Comparison of ENCODE assay signal across 22 mouse cellular contexts in genomic region chr6:59303031-59303430, GRCm38 (mm10).
DNase-seq lines count a peak whose midpoint lies in the region; ATAC-seq and TF ChIP-seq lines count a peak whose summit lies in the region.
"Had no signal": no experiment of that assay in that cellular context is flagged by ENCODE, and none has a peak within 500 bp of the region (broad histone marks: within the 10 kb centered on the region; RNA-seq: fewer than 3 reads in every experiment).

No protein-coding gene starts in this region.

- no peak overlapping the region for H3ac ChIP-seq in C2C12 (ENCODE audit: control insufficient read depth, insufficient read length, low read depth)

- H3K27ac ChIP-seq in heart, adult 2 months, result no peak overlapping the region
- H3K27ac ChIP-seq in embryonic fibroblast, embryonic 13.5 days (ENCODE audit: insufficient read depth, low read length), result peak overlapping the region; percentile 91
- H3K27ac ChIP-seq: forebrain, embryonic 15.5 days; hindbrain, embryonic 10.5 days; liver, embryonic 13.5 days; lung, embryonic 15.5 days; midbrain, embryonic 12.5 days; stomach, postnatal 0 days had no signal

- POLR2A ChIA-PET in Patski (lab: Charles Lee), result no interaction called here

- 30% methylated on average over 1 of the region's 1 CpGs for WGBS in heart, adult 2 months

- no peak for TF ChIP-seq CTCF in heart, adult 2 months (IDR thresholded peaks at IDR 0.05)
- TF ChIP-seq CTCF in C2C12 (IDR thresholded peaks at IDR 0.05; ENCODE audit: control insufficient read depth, insufficient read depth, insufficient read length), result no peak
- no peak for TF ChIP-seq CTCF in Patski (IDR thresholded peaks at IDR 0.05)
- TF ChIP-seq CTCF in embryonic fibroblast, embryonic 13.5 days (IDR thresholded peaks at IDR 0.05; ENCODE audit: borderline replicate concordance, insufficient read depth, low read length), result no peak

- no peak overlapping the region for H3K4me3 ChIP-seq in heart, adult 2 months
- H3K4me3 ChIP-seq in C2C12 (ENCODE audit: insufficient read depth, poor library complexity, severe bottlenecking), result no peak overlapping the region
- no peak overlapping the region for H3K4me3 ChIP-seq in embryonic fibroblast, embryonic 13.5 days (ENCODE audit: insufficient read depth, low read length)
- H3K4me3 ChIP-seq: erythroblast, embryonic 14.5 days; forebrain, embryonic 15.5 days; hindbrain, embryonic 10.5 days; liver, embryonic 13.5 days; lung, embryonic 15.5 days; midbrain, embryonic 12.5 days had no signal

- no peak for TF ChIP-seq POLR2A in heart, adult 2 months (IDR thresholded peaks at IDR 0.05; ENCODE audit: insufficient read depth, low read depth, low read length)
- no peak for TF ChIP-seq POLR2A in embryonic fibroblast, embryonic 13.5 days (IDR thresholded peaks at IDR 0.05; ENCODE audit: low read depth, low read length)

- ATAC-seq in Patski, result peak; percentile 99
- ATAC-seq: forebrain, embryonic 15.5 days; inflammation-experienced regulatory T-cells, adult 6 months had no signal

- peak; percentile 16 for DNase-seq in heart, adult 8-10 months (ENCODE audit: low spot score)
- no peak for DNase-seq in heart, adult 2 months
- DNase-seq in Patski (ENCODE audit: low read depth, low spot score), result peak; percentile 70
- DNase-seq in adrenal gland, adult 18-20 months (ENCODE audit: low spot score in 2 of 2), result no peak
- DNase-seq in kidney, adult 11 months, result no peak
- DNase-seq: adrenal gland, postnatal 25 days; embryo, embryonic 11 days; kidney, adult 9 months; left cerebral cortex, postnatal 4 days; liver, embryonic 13.5 days; right cerebral cortex, postnatal 14 days; thymus, postnatal 14 days had no signal

- intact Hi-C loops in heart, adult 2 months (cut with DNase I), result no loop called here

- TF ChIP-seq EP300 in heart, adult 2 months (IDR thresholded peaks at IDR 0.05; ENCODE audit: insufficient read depth, low read depth, low read length), result no peak

- no peaks in the 10 kb centered on the region for H3K79me3 ChIP-seq in C2C12 (ENCODE audit: low read depth)

- H3K79me2 ChIP-seq in heart, adult 2 months (replicated peaks; ENCODE audit: control insufficient read depth, insufficient read depth, low read length), result no peaks in the 10 kb centered on the region
- no peaks in the 10 kb centered on the region for H3K79me2 ChIP-seq in C2C12 (ENCODE audit: control insufficient read depth, insufficient read depth)

- H3K36me3 ChIP-seq in heart, adult 2 months (ENCODE audit: control insufficient read depth, insufficient read depth, low read length), result no peaks in the 10 kb centered on the region
- no peaks in the 10 kb centered on the region for H3K36me3 ChIP-seq in C2C12 (ENCODE audit: control insufficient read depth, insufficient read depth)
- H3K36me3 ChIP-seq: forebrain, embryonic 15.5 days; hindbrain, embryonic 10.5 days; liver, embryonic 13.5 days; lung, embryonic 15.5 days; midbrain, embryonic 12.5 days had no signal

- no peaks in the 10 kb centered on the region for H3K4me1 ChIP-seq in heart, adult 2 months (ENCODE audit: control insufficient read depth, insufficient read depth, low read length)
- peaks cover 2% of the 10 kb centered on the region; the same call in 1 of the 2 replicates for H3K4me1 ChIP-seq in embryonic fibroblast, embryonic 13.5 days (ENCODE audit: control insufficient read depth, insufficient read depth, low read length)
- H3K4me1 ChIP-seq: forebrain, embryonic 15.5 days; hindbrain, embryonic 10.5 days; liver, embryonic 13.5 days; lung, embryonic 15.5 days; midbrain, embryonic 12.5 days had no signal

- H3K27me3 ChIP-seq in heart, adult 2 months (ENCODE audit: control insufficient read depth, insufficient read depth, low read length), result no peaks in the 10 kb centered on the region
- no peaks in the 10 kb centered on the region for H3K27me3 ChIP-seq in C2C12 (ENCODE audit: control insufficient read depth, insufficient read depth, insufficient read length)
- H3K27me3 ChIP-seq in Patski, result no peaks in the 10 kb centered on the region
- H3K27me3 ChIP-seq: CH12.LX; forebrain, embryonic 15.5 days; liver, embryonic 13.5 days; lung, embryonic 15.5 days; midbrain, embryonic 12.5 days had no signal

- in situ Hi-C loops in Patski (cut with MboI; ENCODE audit: low pct_unique_long_range_greater_than_20kb), result loop anchor here (5.0 kb wide), 1 partner anchor 91 kb away; no protein-coding TSS in a partner anchor

- H3K9ac ChIP-seq in heart, adult 2 months (ENCODE audit: low read depth, low read length), result no peak overlapping the region
- H3K9ac ChIP-seq: forebrain, embryonic 15.5 days; liver, embryonic 13.5 days; lung, embryonic 15.5 days; midbrain, embryonic 12.5 days had no signal

- CTCF ChIA-PET in Patski (lab: Charles Lee), result interaction anchor here (0.8 kb wide), 1 partner anchor 24 kb away, joined by 3 read pairs; no protein-coding TSS in a partner anchor

TF ChIP-seq in C2C12, 6 proteins besides CTCF, POLR2A, EP300 and RAD21:
- no peak for TF ChIP-seq CEBPB (IDR thresholded peaks at IDR 0.05; ENCODE audit: low read depth)
- peak; percentile 16 for TF ChIP-seq FOSL1 (IDR thresholded peaks at IDR 0.05; ENCODE audit: insufficient read depth, low read length, poor library complexity, severe bottlenecking)

Comparison
In these comparisons a context has a peak if more than half of its experiments do, and no peak if none do; other contexts are left out.
1. DNase-seq: peak in heart, adult 8-10 months (single experiment) and Patski (single experiment); none in heart, adult 2 months (0 of 2), adrenal gland, adult 18-20 months (0 of 2) and kidney, adult 11 months (single experiment).